Mouse (Mus musculus) erythroblast, embryonic 14.5 days (primary cell): ENCODE data around the gene Sema4g.

Experiments
- GATA1 ChIP-seq: IDR thresholded peaks from 2 replicates; pipeline ENCODE4 v1.6.1; 2012; ENCODE audit warnings: low read length, inconsistent platforms, mixed read lengths
- TAL1 ChIP-seq: IDR thresholded peaks from 3 replicates; pipeline ENCODE4 v1.6.1; 2012; ENCODE audit warnings: low read length, inconsistent platforms, mixed read lengths

DNA sequence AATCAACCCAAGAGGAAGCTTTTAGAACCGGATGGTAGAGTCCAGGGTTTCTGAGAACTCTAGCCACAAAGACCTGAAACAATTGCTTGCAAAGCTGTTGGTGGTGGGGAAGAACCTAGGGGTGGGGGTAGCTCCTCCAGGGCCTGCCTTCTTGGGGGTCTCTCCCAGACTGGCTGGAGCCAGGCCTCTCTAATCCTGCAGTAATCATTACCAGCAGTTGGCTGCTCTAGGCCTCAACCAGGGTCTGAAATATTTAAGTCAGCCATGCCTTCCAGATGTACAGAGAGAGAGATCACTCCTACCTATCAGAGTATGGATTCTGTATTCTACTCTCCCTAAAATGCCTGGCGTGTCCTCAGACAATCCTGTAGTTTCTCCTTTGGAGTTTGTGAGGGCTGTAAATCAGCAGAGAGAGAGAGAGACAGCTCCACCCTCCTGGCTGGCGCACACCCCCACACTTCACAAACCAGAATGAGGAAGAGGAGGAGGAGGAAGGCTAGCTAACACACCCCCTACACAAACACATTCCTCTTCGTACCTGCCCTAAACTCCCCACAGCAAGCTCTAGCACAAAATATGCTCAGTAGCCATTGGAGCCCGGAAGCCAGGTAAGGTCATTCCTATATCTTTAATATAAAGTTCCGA, 24.8 kb downstream of the Sema4g start:
- no peak for TF ChIP-seq TAL1
- no peak for TF ChIP-seq GATA1
